Mouse (Mus musculus): ENCODE measurements at regions not wholly inside any gene's neighbourhood (a gene's known extent, or its start where the extent isn't known, plus 50 kb on each side); places are given as distances from the start of the nearest gene placed in this dataset.

GRCm38 (mm10) chrX:11713423-11713822 is 385.8 kb downstream of the H2al1j start:
- no peak overlapping the region for H3K4me3 ChIP-seq (replicated peaks)
- H3K27me3 ChIP-seq, result peaks cover 20% of the 10 kb centered on the region
- no peak overlapping the region for H3K27ac ChIP-seq
- H3K4me1 ChIP-seq, result 0 out of 2 replicates have a peak, but pooled peaks cover 2% of the 10 kb centered on the region
- H3K4me2 ChIP-seq, result no peak overlapping the region
- WGBS, result 84% methylated on average over 3 of the region's 3 CpGs
- H3K36me3 ChIP-seq (replicated peaks), result no peaks in the 10 kb centered on the region
- ATAC-seq (ENCODE audit: low FRiP score), result no peak
- no peaks in the 10 kb centered on the region for H3K9me3 ChIP-seq
- H3K9ac ChIP-seq, result no peak overlapping the region

- H3K27ac ChIP-seq, result no peak overlapping the region
- H3K4me1 ChIP-seq, result no peaks in the 10 kb centered on the region
- WGBS, result 77% methylated on average over 8 of the region's 8 CpGs
- no peak overlapping the region for H3K4me3 ChIP-seq (replicated peaks)
- no peaks in the 10 kb centered on the region for H3K36me3 ChIP-seq (replicated peaks)
- 0 out of 2 replicates have a peak, but pooled peaks cover 12% of the 10 kb centered on the region for H3K27me3 ChIP-seq
- no peaks in the 10 kb centered on the region for H3K9me3 ChIP-seq
- no peak overlapping the region for H3K4me2 ChIP-seq
- no peak overlapping the region for H3K9ac ChIP-seq
- no peak for ATAC-seq (ENCODE audit: low FRiP score)
Measured at GRCm38 (mm10) chrX:11716773-11717172, 389.2 kb downstream of the H2al1j start.

GRCm38 (mm10) chrX:11718778-11719177 is 391.2 kb downstream of the H2al1j start:
- Histone ChIP-seq H3K4me2 (no peak overlapping the region), H3K9ac (no peak overlapping the region), H3K27me3 (peaks cover 14% of the 10 kb centered on the region; the same call in 1 of the 2 replicates), H3K36me3 (replicated peaks) (no peaks in the 10 kb centered on the region), H3K4me3 (replicated peaks) (no peak overlapping the region), H3K4me1 (no peaks in the 10 kb centered on the region), H3K9me3 (no peaks in the 10 kb centered on the region), H3K27ac (no peak overlapping the region)
- 94% methylated on average over 2 of the region's 2 CpGs for WGBS
- ATAC-seq (ENCODE audit: low FRiP score), result no peak

- ATAC-seq (ENCODE audit: low FRiP score), result no peak
- H3K27me3 ChIP-seq, result peaks cover 9% of the 10 kb centered on the region; the same call in 1 of the 2 replicates
- H3K4me2 ChIP-seq, result no peak overlapping the region
- no peak overlapping the region for H3K27ac ChIP-seq
- no peak overlapping the region for H3K4me3 ChIP-seq (replicated peaks)
- no peaks in the 10 kb centered on the region for H3K9me3 ChIP-seq
- H3K9ac ChIP-seq, result no peak overlapping the region
- H3K36me3 ChIP-seq (replicated peaks), result no peaks in the 10 kb centered on the region
- WGBS, result 81% methylated on average over 7 of the region's 7 CpGs
- H3K4me1 ChIP-seq, result no peaks in the 10 kb centered on the region
Measured at GRCm38 (mm10) chrX:11720517-11720916, 392.9 kb downstream of the H2al1j start.

- no peak for ATAC-seq (ENCODE audit: low FRiP score)
- no peaks in the 10 kb centered on the region for H3K36me3 ChIP-seq (replicated peaks)
- H3K4me3 ChIP-seq (replicated peaks), result no peak overlapping the region
- no peaks in the 10 kb centered on the region; the same call in 1 of the 2 replicates for H3K4me1 ChIP-seq
- 72% methylated on average over 4 of the region's 4 CpGs for WGBS
- no peaks in the 10 kb centered on the region for H3K9me3 ChIP-seq
- H3K9ac ChIP-seq, result no peak overlapping the region
- peaks cover 15% of the 10 kb centered on the region for H3K27me3 ChIP-seq
- H3K27ac ChIP-seq, result no peak overlapping the region
- no peak overlapping the region for H3K4me2 ChIP-seq
Measured at GRCm38 (mm10) chrX:11722730-11723129, 395.1 kb downstream of the H2al1j start.

- Histone ChIP-seq H3K9me3 (no peaks in the 10 kb centered on the region), H3K9ac (no peak overlapping the region), H3K4me3 (replicated peaks) (no peak overlapping the region), H3K36me3 (replicated peaks) (no peaks in the 10 kb centered on the region), H3K4me2 (no peak overlapping the region), H3K4me1 (no peaks in the 10 kb centered on the region; the same call in 1 of the 2 replicates), H3K27me3 (peaks cover 18% of the 10 kb centered on the region), H3K27ac (no peak overlapping the region)
- WGBS, result 94% methylated on average over 8 of the region's 8 CpGs
- no peak for ATAC-seq (ENCODE audit: low FRiP score)
Measured at GRCm38 (mm10) chrX:11724718-11725117, 397.1 kb downstream of the H2al1j start.

- ATAC-seq (ENCODE audit: low FRiP score), result no peak
- no peaks in the 10 kb centered on the region for H3K9me3 ChIP-seq
- no peak overlapping the region for H3K4me2 ChIP-seq
- no peak overlapping the region for H3K4me3 ChIP-seq (replicated peaks)
- H3K4me1 ChIP-seq, result no peaks in the 10 kb centered on the region; the same call in 1 of the 2 replicates
- H3K27me3 ChIP-seq, result peaks cover 21% of the 10 kb centered on the region
- WGBS, result 49% methylated on average over 8 of the region's 8 CpGs
- H3K36me3 ChIP-seq (replicated peaks), result no peaks in the 10 kb centered on the region
- no peak overlapping the region for H3K27ac ChIP-seq
- no peak overlapping the region for H3K9ac ChIP-seq
Measured at GRCm38 (mm10) chrX:11726524-11727231, 399.1 kb downstream of the H2al1j start.

GRCm38 (mm10) chrX:11728481-11728880 is 400.9 kb downstream of the H2al1j start:
- ATAC-seq (ENCODE audit: low FRiP score), result no peak
- H3K27me3 ChIP-seq, result peaks cover 33% of the 10 kb centered on the region
- 86% methylated on average over 4 of the region's 4 CpGs for WGBS
- H3K4me2 ChIP-seq, result no peak overlapping the region
- no peaks in the 10 kb centered on the region for H3K9me3 ChIP-seq
- H3K36me3 ChIP-seq (replicated peaks), result no peaks in the 10 kb centered on the region
- no peak overlapping the region for H3K27ac ChIP-seq
- no peak overlapping the region for H3K4me3 ChIP-seq (replicated peaks)
- H3K4me1 ChIP-seq, result no peaks in the 10 kb centered on the region; the same call in 1 of the 2 replicates
- no peak overlapping the region for H3K9ac ChIP-seq

- Histone ChIP-seq H3K4me3 (replicated peaks) (no peak overlapping the region), H3K27me3 (peaks cover 45% of the 10 kb centered on the region), H3K4me1 (peaks cover 8% of the 10 kb centered on the region), H3K36me3 (replicated peaks) (no peaks in the 10 kb centered on the region), H3K9ac (no peak overlapping the region), H3K4me2 (no peak overlapping the region), H3K9me3 (no peaks in the 10 kb centered on the region), H3K27ac (no peak overlapping the region)
- 68% methylated on average over 6 of the region's 6 CpGs for WGBS
- ATAC-seq (ENCODE audit: low FRiP score), result no peak
Measured at GRCm38 (mm10) chrX:11729992-11730391, 402.4 kb downstream of the H2al1j start.

GRCm38 (mm10) chrX:11732371-11732770 is 404.7 kb downstream of the H2al1j start:
- Histone ChIP-seq H3K27ac (no peak overlapping the region), H3K9ac (no peak overlapping the region), H3K4me2 (no peak overlapping the region), H3K27me3 (peaks cover 60% of the 10 kb centered on the region), H3K9me3 (no peaks in the 10 kb centered on the region), H3K4me3 (replicated peaks) (no peak overlapping the region), H3K36me3 (replicated peaks) (no peaks in the 10 kb centered on the region), H3K4me1 (peaks cover 16% of the 10 kb centered on the region)
- ATAC-seq (ENCODE audit: low FRiP score), result no peak
- 90% methylated on average over 2 of the region's 2 CpGs for WGBS

GRCm38 (mm10) chrX:11734505-11735435 is 407.1 kb downstream of the H2al1j start:
- H3K27ac ChIP-seq, result peak overlapping the region; percentile 51; the same call in 1 of the 2 replicates
- 25% methylated on average over 27 of the region's 27 CpGs for WGBS

GRCm38 (mm10) chrX:11735516-11736170 is 408.0 kb downstream of the H2al1j start:
- Histone ChIP-seq H3K9me3 (no peaks in the 10 kb centered on the region), H3K27ac (peak overlapping the region; percentile 51; the same call in 1 of the 2 replicates), H3K4me2 (peak overlapping the region; percentile 10; the same call in 1 of the 2 replicates), H3K36me3 (replicated peaks) (no peaks in the 10 kb centered on the region), H3K4me1 (peaks cover 16% of the 10 kb centered on the region), H3K4me3 (replicated peaks) (no peak overlapping the region), H3K27me3 (peaks cover 81% of the 10 kb centered on the region), H3K9ac (no peak overlapping the region)
- 0 out of 2 replicates have a peak, but pooled peaks have one; percentile 27 for ATAC-seq (ENCODE audit: low FRiP score)
- WGBS, result 21% methylated on average over 17 of the region's 17 CpGs

More at GRCm38 (mm10) chrX:11734505-11735435, 407.1 kb downstream of the H2al1j start:
- ATAC-seq (ENCODE audit: low FRiP score), result peak; percentile 84
- no peaks in the 10 kb centered on the region for H3K9me3 ChIP-seq
- peaks cover 74% of the 10 kb centered on the region for H3K27me3 ChIP-seq
- H3K36me3 ChIP-seq (replicated peaks), result no peaks in the 10 kb centered on the region
- H3K4me1 ChIP-seq, result peaks cover 16% of the 10 kb centered on the region
- H3K9ac ChIP-seq, result no peak overlapping the region
- H3K4me3 ChIP-seq (replicated peaks), result no peak overlapping the region
- H3K4me2 ChIP-seq, result peak overlapping the region; percentile 10; the same call in 1 of the 2 replicates

Data from forebrain, embryonic 12.5 days (tissue).